Mouse (Mus musculus): ENCODE measurements at regions not wholly inside any gene's neighbourhood (a gene's known extent, or its start where the extent isn't known, plus 50 kb on each side); places are given as distances from the start of the nearest gene placed in this dataset.

DNA sequence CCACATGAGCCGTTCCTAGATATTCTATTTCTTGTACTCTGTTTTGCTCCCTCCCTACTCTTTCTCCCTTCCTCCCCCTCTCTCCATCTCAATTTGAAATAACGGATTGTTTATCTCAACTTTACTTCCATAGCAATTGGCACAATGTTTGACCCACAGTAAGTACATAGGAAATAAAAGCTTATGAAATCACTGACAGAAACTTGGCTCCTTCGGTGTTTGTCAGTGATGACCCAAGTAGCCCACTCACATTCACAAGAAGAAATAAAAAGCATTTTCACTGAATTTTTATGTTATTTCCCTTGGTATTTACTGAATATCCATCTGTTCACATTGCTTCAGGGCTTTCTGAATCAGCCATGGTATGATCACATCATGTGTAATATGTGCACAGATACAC, 260.2 kb upstream of the Actbl2 start:
- TF ChIP-seq POLR2A (IDR thresholded peaks at IDR 0.05; ENCODE audit: insufficient read depth, low read depth, low read length) = no peak
- no peak for TF ChIP-seq CTCF (IDR thresholded peaks at IDR 0.05; ENCODE audit: insufficient read depth, low read depth, low read length)
